Mouse (Mus musculus): ENCODE measurements around the gene Cnppd1. TPM values are rescaled to one million over a fixed set of nuclear protein-coding genes. Genes with fewer than 3 reads are reported as not detected.
A peak's percentile ranks its signal among the peaks of the same experiment; 100 is the strongest.

The Cnppd1 gene
- polyA plus RNA-seq, 1 experiment from 2014 or later = 31.5 TPM

GRCm38 (mm10) chr1:75185495-75185894, 43.0 kb upstream of the Cnppd1 start:
- no peak for TF ChIP-seq CTCF (IDR thresholded peaks at IDR 0.05; ENCODE audit: low read depth)
- Histone ChIP-seq H3K36me3 (ENCODE audit: insufficient read depth) (peaks cover 52% of the 10 kb centered on the region), H3K27ac (ENCODE audit: low read depth) (no peak overlapping the region), H3K4me3 (ENCODE audit: low read depth, low read length) (no peak overlapping the region), H3K9ac (no peak overlapping the region), H3K9me3 (ENCODE audit: low read depth, low read length) (no peaks in the 10 kb centered on the region), H3K4me2 (no peak overlapping the region), H3K27me3 (ENCODE audit: insufficient read depth, low read length) (no peaks in the 10 kb centered on the region), H3K4me1 (ENCODE audit: insufficient read depth) (0 out of 2 replicates have a peak, but pooled peaks cover under 1% of the 10 kb centered on the region)
- ATAC-seq (ENCODE audit: insufficient read depth) (no peak), DNase-seq (no peak)
- 88% methylated on average over 11 of the region's 11 CpGs for WGBS

- Histone ChIP-seq H3K27me3 (ENCODE audit: insufficient read depth, low read length) (no peaks in the 10 kb centered on the region), H3K9me3 (ENCODE audit: low read depth, low read length) (no peaks in the 10 kb centered on the region), H3K4me1 (ENCODE audit: insufficient read depth) (no peaks in the 10 kb centered on the region), H3K4me3 (ENCODE audit: low read depth, low read length) (no peak overlapping the region), H3K36me3 (ENCODE audit: insufficient read depth) (peaks cover 47% of the 10 kb centered on the region), H3K27ac (ENCODE audit: low read depth) (no peak overlapping the region), H3K9ac (no peak overlapping the region), H3K4me2 (no peak overlapping the region)
- peak; percentile 20; the same call in 1 of the 2 replicates for TF ChIP-seq CTCF (IDR thresholded peaks at IDR 0.05; ENCODE audit: low read depth)
- WGBS = 65% methylated on average over 4 of the region's 4 CpGs
- ATAC-seq (ENCODE audit: insufficient read depth) (no peak), DNase-seq (no peak)
These were observed 39.6 kb upstream of the Cnppd1 start for GRCm38 (mm10) chr1:75182160-75182559.

DNA sequence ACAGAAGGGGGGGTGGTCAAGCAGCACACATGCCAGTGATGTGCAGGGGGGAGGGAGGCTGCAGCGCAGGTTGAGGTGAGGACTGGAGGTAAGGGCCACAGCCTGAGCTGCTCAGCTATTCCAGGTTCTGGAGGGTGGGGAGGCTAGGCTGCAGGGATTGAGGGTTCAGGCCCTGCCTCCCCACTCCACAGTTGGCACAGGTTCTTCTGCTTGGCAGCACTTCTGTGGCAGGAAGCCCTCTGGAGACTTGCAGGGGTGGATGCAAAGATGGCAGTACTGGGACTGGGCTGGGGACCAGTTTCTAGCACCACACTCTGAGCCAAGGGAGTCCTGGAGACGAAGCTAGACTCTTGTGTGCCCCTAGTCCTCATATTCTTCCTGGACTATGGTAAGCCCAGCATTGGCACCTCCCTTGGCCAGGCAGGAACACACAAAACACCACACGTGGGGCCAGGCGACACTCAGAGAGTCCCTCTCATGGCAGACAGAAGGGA, 38.9 kb upstream of the Cnppd1 start:
- WGBS = 80% methylated on average over 4 of the region's 4 CpGs
- Histone ChIP-seq H3K36me3 (ENCODE audit: insufficient read depth) (peaks cover 43% of the 10 kb centered on the region), H3K4me1 (ENCODE audit: insufficient read depth) (no peaks in the 10 kb centered on the region), H3K4me3 (ENCODE audit: low read depth, low read length) (no peak overlapping the region), H3K4me2 (no peak overlapping the region), H3K9me3 (ENCODE audit: low read depth, low read length) (no peaks in the 10 kb centered on the region), H3K9ac (no peak overlapping the region; the same call in 1 of the 2 replicates), H3K27me3 (ENCODE audit: insufficient read depth, low read length) (no peaks in the 10 kb centered on the region), H3K27ac (ENCODE audit: low read depth) (no peak overlapping the region)
- no peak for ATAC-seq (ENCODE audit: insufficient read depth)
- DNase-seq = no peak
- no peak for TF ChIP-seq CTCF (IDR thresholded peaks at IDR 0.05; ENCODE audit: low read depth)

GRCm38 (mm10) chr1:75180741-75181140, 38.2 kb upstream of the Cnppd1 start:
- no peak overlapping the region; the same call in 1 of the 2 replicates for H3K9ac ChIP-seq

DNA sequence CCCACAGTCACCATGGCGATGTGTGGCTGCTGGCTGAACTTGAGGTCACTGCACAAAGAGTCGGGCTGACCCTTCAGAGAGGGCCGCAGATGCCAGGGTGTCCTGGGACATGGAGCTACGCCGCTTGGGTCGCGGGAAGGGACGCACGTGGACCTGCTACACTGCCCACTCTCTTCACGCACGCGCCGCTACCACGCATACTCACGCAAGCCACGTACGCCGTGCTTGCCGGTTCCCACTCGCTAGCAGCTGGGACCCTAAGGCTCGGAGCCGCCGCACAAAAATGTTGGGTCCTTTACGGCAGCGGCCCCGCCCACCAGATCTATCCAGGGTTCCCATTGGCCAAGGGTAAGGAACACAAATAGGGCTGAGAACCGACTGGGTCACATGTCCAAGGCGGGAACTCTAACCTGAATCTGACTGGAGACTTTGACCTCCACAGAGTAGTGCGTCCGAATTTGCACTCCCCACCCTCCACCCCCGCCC, 37.6 kb upstream of the Cnppd1 start, which contains the start of gene Abcb6:
Gene Abcb6 (minus strand): TSS at position 288 of the 486 bp plus-strand sequence.
- Histone ChIP-seq H3K4me3 (ENCODE audit: low read depth, low read length) (peak within 1 kb of the TSS; percentile 50), H3K9ac (peak within 1 kb of the TSS; percentile 38), H3K27me3 (ENCODE audit: insufficient read depth, low read length) (no peaks in the 10 kb centered on the region), H3K4me2 (peak within 1 kb of the TSS; percentile 75), H3K4me1 (ENCODE audit: insufficient read depth) (no peaks in the 10 kb centered on the region), H3K27ac (ENCODE audit: low read depth) (peak within 1 kb of the TSS; percentile 3; the same call in 1 of the 2 replicates), H3K9me3 (ENCODE audit: low read depth, low read length) (no peaks in the 10 kb centered on the region), H3K36me3 (ENCODE audit: insufficient read depth) (peaks cover 42% of the 10 kb centered on the region)
- peak; percentile 94 for DNase-seq
- WGBS = 0% methylated on average over 31 of the region's 31 CpGs
- peak; percentile 90 for ATAC-seq (ENCODE audit: insufficient read depth)
- no peak for TF ChIP-seq CTCF (IDR thresholded peaks at IDR 0.05; ENCODE audit: low read depth)

More at GRCm38 (mm10) chr1:75180741-75181140, 38.2 kb upstream of the Cnppd1 start:
- H3K36me3 ChIP-seq (ENCODE audit: insufficient read depth) = peaks cover 43% of the 10 kb centered on the region
- H3K4me1 ChIP-seq (ENCODE audit: insufficient read depth) = no peaks in the 10 kb centered on the region
- no peaks in the 10 kb centered on the region for H3K9me3 ChIP-seq (ENCODE audit: low read depth, low read length)
- 31% methylated on average over 7 of the region's 7 CpGs for WGBS
- no peak for TF ChIP-seq CTCF (IDR thresholded peaks at IDR 0.05; ENCODE audit: low read depth)
- no peak for ATAC-seq (ENCODE audit: insufficient read depth)
- peak overlapping the region; percentile 75 for H3K4me2 ChIP-seq
- peak overlapping the region; percentile 50 for H3K4me3 ChIP-seq (ENCODE audit: low read depth, low read length)
- H3K27me3 ChIP-seq (ENCODE audit: insufficient read depth, low read length) = no peaks in the 10 kb centered on the region
- H3K27ac ChIP-seq (ENCODE audit: low read depth) = no peak overlapping the region
- DNase-seq = no peak

DNA sequence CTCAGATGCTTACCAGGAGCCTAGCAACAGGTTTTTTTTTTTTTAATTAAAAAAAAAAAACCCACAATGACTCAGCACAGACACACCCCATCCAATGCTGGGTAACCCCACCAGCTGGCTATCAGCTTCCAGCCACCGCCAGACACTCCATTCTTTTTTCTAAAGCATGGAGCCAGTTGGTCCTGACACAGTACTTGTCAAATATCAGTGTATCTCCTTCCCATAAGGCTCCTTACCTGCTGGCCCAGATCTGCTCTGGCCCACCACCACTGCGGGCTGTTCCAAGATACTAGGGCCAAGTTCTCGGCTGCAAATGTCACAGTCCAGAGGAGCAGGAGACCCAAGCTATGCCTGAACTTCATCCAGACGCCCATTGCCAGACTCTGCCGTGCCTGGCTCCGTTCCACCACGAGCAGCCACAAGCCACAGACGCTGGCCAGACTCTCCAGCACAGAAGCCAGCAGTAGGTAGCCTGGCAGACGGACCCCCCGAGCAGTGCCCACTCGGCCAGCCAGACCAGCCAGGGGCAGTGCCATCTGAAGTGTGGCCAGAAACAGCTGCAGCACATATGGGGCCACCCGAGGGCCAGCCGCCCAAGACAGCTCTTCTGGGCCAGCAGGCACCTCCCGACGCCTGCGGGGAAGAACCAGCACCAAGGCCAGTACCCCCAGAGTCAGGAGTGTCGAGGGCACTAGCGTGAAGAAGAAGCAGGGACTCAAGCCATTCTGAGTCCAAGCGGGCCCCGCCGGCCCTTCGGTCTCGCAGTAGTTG, 37.0 kb upstream of the Cnppd1 start:
- ATAC-seq (ENCODE audit: insufficient read depth) = peak; percentile 57
- 7% methylated on average over 23 of the region's 23 CpGs for WGBS
- TF ChIP-seq CTCF (IDR thresholded peaks at IDR 0.05; ENCODE audit: low read depth) = no peak

More for the DNA sequence above, 37.0 kb upstream of the Cnppd1 start:
- Histone ChIP-seq H3K4me2 (peak overlapping the region; percentile 75), H3K9ac (peak overlapping the region; percentile 38), H3K36me3 (ENCODE audit: insufficient read depth) (peaks cover 41% of the 10 kb centered on the region), H3K4me3 (ENCODE audit: low read depth, low read length) (peak overlapping the region; percentile 50), H3K27me3 (ENCODE audit: insufficient read depth, low read length) (no peaks in the 10 kb centered on the region), H3K4me1 (ENCODE audit: insufficient read depth) (no peaks in the 10 kb centered on the region), H3K9me3 (ENCODE audit: low read depth, low read length) (no peaks in the 10 kb centered on the region), H3K27ac (ENCODE audit: low read depth) (peak overlapping the region; percentile 3; the same call in 1 of the 2 replicates)
- DNase-seq = peak; percentile 51
